Mouse (Mus musculus) stomach, embryonic 14.5 days (tissue): ENCODE results near the gene Plxnd1. TPM values are rescaled to one million over a fixed set of nuclear protein-coding genes. Genes with fewer than 3 reads are reported as not detected.

Source experiments
- ATAC-seq: fragments of 200-750 bp; cut with Nextera tagmentation; 2 replicates; pipeline ENCODE4 v1.8.0; 2017; ENCODE audit warnings: low read depth, moderate TSS enrichment; ENCODE audit not compliant: insufficient number of reproducible peaks, insufficient read depth, low FRiP score
- H3K27ac ChIP-seq: fragments of 300-500 bp; sonication (generic); 2 replicates; pipeline ENCODE4 v1.5.1; 2014; ENCODE audit warnings: mild to moderate bottlenecking, low read length, moderate library complexity, mixed read lengths
- H3K27me3 ChIP-seq: fragments of 300-500 bp; sonication (generic); 2 replicates; pipeline ENCODE4 v1.6.1; 2014; ENCODE audit warnings: low read length, control low read depth, mixed read lengths; ENCODE audit not compliant: control insufficient read depth, insufficient read depth
- H3K36me3 ChIP-seq: fragments of 300-500 bp; sonication (generic); 2 replicates; pipeline ENCODE4 v1.6.1; 2014; ENCODE audit warnings: mild to moderate bottlenecking, control low read depth, low read length, moderate library complexity, mixed read lengths; ENCODE audit not compliant: control insufficient read depth, insufficient read depth
- H3K4me1 ChIP-seq: fragments of 300-500 bp; sonication (generic); 2 replicates; pipeline ENCODE4 v1.6.1; 2014; ENCODE audit warnings: low read length, control low read depth, mixed read lengths; ENCODE audit not compliant: control insufficient read depth, insufficient read depth
- H3K4me2 ChIP-seq: fragments of 300-500 bp; sonication (generic); replicated peaks from 2 replicates; pipeline ENCODE4 v1.6.1; 2014; ENCODE audit warnings: low read depth, low read length, control low read depth
- H3K4me3 ChIP-seq: fragments of 300-500 bp; sonication (generic); 2 replicates; pipeline ENCODE4 v1.5.1; 2014; ENCODE audit warnings: low read depth, low read length, control low read depth
- H3K9ac ChIP-seq: fragments of 300-500 bp; sonication (generic); replicated peaks from 2 replicates; pipeline ENCODE4 v1.6.1; 2014; ENCODE audit warnings: low read depth, mild to moderate bottlenecking, control low read depth, low read length, moderate library complexity, mixed read lengths
- H3K9me3 ChIP-seq: fragments of 300-500 bp; sonication (generic); 2 replicates; pipeline ENCODE4 v1.6.1; 2016; ENCODE audit warnings: low read depth, low read length, control low read depth; ENCODE audit not compliant: control insufficient read depth
- WGBS: fragments of 180-500 bp; shearing (Covaris S2); extraction: QIAGEN DNeasy Blood & Tissue Kit; methylation state at CpG from one replicate; pipeline ENCODE4 v1.1.7; 2014; 5-methylcytosine and 5-hydroxymethylcytosine counted together
- polyA plus RNA-seq: library from polyadenylated mRNA; unstranded; fragments of >200 nt; fragmentation: Nextera tagmentation; extraction: Ambion mirVana; gene quantifications from 2 replicates; pipeline ENCODE4 v1.2.1, GENCODE M21; 2014

The Plxnd1 gene
- polyA plus RNA-seq, 1 experiment from 2014 or later: 44.5 TPM

GRCm38 (mm10) chr6:115956418-115956921 lies 38.3 kb downstream of the Plxnd1 start:
- Histone ChIP-seq H3K4me2 (no peak overlapping the region), H3K27me3 (no peaks in the 10 kb centered on the region), H3K27ac (peak overlapping the region; percentile 39; the same call in 1 of the 2 replicates), H3K36me3 (peaks cover 15% of the 10 kb centered on the region; the same call in 1 of the 2 replicates), H3K4me1 (peaks cover 28% of the 10 kb centered on the region), H3K9me3 (peaks cover 3% of the 10 kb centered on the region; the same call in 1 of the 2 replicates), H3K4me3 (no peak overlapping the region), H3K9ac (no peak overlapping the region)
- WGBS: 51% methylated on average over 13 of the region's 13 CpGs
- 0 out of 2 replicates have a peak, but pooled peaks have one; percentile 3 for ATAC-seq

- H3K9ac ChIP-seq: no peak overlapping the region
- H3K27ac ChIP-seq: no peak overlapping the region
- no peak overlapping the region for H3K4me2 ChIP-seq
- H3K9me3 ChIP-seq: peaks cover 3% of the 10 kb centered on the region; the same call in 1 of the 2 replicates
- H3K4me3 ChIP-seq: no peak overlapping the region
- H3K36me3 ChIP-seq: peaks cover 11% of the 10 kb centered on the region; the same call in 1 of the 2 replicates
- H3K4me1 ChIP-seq: peaks cover 28% of the 10 kb centered on the region
- H3K27me3 ChIP-seq: no peaks in the 10 kb centered on the region
- 78% methylated on average over 11 of the region's 11 CpGs for WGBS
- ATAC-seq: no peak
These were observed 39.1 kb downstream of the Plxnd1 start for GRCm38 (mm10) chr6:115955664-115956063.

DNA sequence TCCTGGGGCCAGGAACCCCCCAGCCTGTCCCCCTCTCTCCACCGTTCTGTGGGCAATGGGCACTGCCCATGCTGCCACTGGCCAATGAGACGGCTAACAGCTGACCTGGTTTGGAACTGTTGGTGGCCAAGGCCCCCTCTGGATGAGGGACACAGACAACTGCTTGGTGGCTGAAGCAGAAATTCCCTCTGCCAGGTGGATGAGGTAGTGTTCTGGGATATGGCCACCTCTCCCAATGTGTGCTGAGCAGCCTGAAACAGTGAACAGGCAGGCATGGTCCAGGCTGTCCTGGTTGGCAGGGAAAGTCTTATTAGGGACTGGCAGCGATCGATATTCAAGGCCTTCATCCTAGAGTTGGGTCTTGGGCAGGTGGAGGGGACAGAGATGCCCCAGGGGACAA lies 39.6 kb downstream of the Plxnd1 start:
- WGBS: 89% methylated on average over 4 of the region's 4 CpGs
- no peak for ATAC-seq
- H3K27ac ChIP-seq: no peak overlapping the region

GRCm38 (mm10) chr6:115954506-115955074 lies 40.2 kb downstream of the Plxnd1 start:
- no peak overlapping the region for H3K4me3 ChIP-seq
- peaks cover 3% of the 10 kb centered on the region; the same call in 1 of the 2 replicates for H3K36me3 ChIP-seq
- H3K4me1 ChIP-seq: peaks cover 28% of the 10 kb centered on the region
- no peak for ATAC-seq
- WGBS: 81% methylated on average over 9 of the region's 9 CpGs
- H3K27me3 ChIP-seq: no peaks in the 10 kb centered on the region
- no peak overlapping the region for H3K27ac ChIP-seq
- H3K9me3 ChIP-seq: peaks cover 3% of the 10 kb centered on the region; the same call in 1 of the 2 replicates
- H3K9ac ChIP-seq: no peak overlapping the region
- H3K4me2 ChIP-seq: no peak overlapping the region

More for the DNA sequence above, 39.6 kb downstream of the Plxnd1 start:
- Histone ChIP-seq H3K9me3 (peaks cover 3% of the 10 kb centered on the region; the same call in 1 of the 2 replicates), H3K4me2 (no peak overlapping the region), H3K27me3 (no peaks in the 10 kb centered on the region), H3K9ac (no peak overlapping the region), H3K4me1 (peaks cover 28% of the 10 kb centered on the region), H3K36me3 (peaks cover 8% of the 10 kb centered on the region; the same call in 1 of the 2 replicates), H3K4me3 (no peak overlapping the region)

GRCm38 (mm10) chr6:115946389-115946788 lies 48.4 kb downstream of the Plxnd1 start:
- Histone ChIP-seq H3K4me3 (no peak overlapping the region), H3K4me1 (peaks cover 5% of the 10 kb centered on the region; the same call in 1 of the 2 replicates), H3K9ac (no peak overlapping the region), H3K36me3 (no peaks in the 10 kb centered on the region), H3K27me3 (no peaks in the 10 kb centered on the region), H3K9me3 (no peaks in the 10 kb centered on the region; the same call in 1 of the 2 replicates), H3K4me2 (no peak overlapping the region), H3K27ac (no peak overlapping the region)
- WGBS: 51% methylated on average over 6 of the region's 6 CpGs
- ATAC-seq: no peak

GRCm38 (mm10) chr6:115945633-115946032 lies 49.2 kb downstream of the Plxnd1 start:
- no peaks in the 10 kb centered on the region for H3K36me3 ChIP-seq
- H3K9ac ChIP-seq: no peak overlapping the region
- H3K4me3 ChIP-seq: no peak overlapping the region
- WGBS: 83% methylated on average over 8 of the region's 8 CpGs
- no peaks in the 10 kb centered on the region for H3K9me3 ChIP-seq
- no peaks in the 10 kb centered on the region for H3K27me3 ChIP-seq
- no peak overlapping the region for H3K27ac ChIP-seq
- no peak for ATAC-seq
- H3K4me2 ChIP-seq: no peak overlapping the region
- peaks cover 11% of the 10 kb centered on the region; the same call in 1 of the 2 replicates for H3K4me1 ChIP-seq

DNA sequence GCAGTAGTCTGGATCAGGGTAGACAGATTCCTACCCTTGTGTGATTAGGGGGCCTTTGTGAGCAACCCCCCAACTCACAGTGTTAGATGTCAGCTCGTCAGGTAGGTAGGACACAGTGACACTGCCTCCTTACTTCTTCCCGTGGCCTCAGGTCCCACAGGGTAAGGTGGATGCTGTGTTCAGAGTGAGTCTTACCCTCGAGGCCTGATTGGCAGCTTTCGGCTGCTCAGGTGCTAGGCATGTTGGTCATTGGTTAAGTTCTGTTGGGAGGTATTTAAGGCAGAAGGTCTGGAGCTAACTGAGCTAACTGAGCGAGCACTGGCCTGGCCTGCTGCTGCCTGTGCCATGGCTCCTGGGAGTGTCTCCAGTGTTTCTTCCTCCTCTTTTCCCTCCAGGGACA lies 50.2 kb downstream of the Plxnd1 start, which contains the start of gene H1foo:
Gene H1foo (plus strand): TSS at position 301 of the 400 bp plus-strand sequence.
- Histone ChIP-seq H3K9ac (no peak within 1 kb of the TSS), H3K4me3 (no peak within 1 kb of the TSS), H3K4me2 (no peak within 1 kb of the TSS), H3K27ac (no peak within 1 kb of the TSS), H3K36me3 (no peaks in the 10 kb centered on the region), H3K4me1 (peaks cover 11% of the 10 kb centered on the region; the same call in 1 of the 2 replicates), H3K27me3 (no peaks in the 10 kb centered on the region), H3K9me3 (no peaks in the 10 kb centered on the region)
- no peak for ATAC-seq
- whole genome bisulfite sequencing: 82% methylated on average over 5 of the region's 5 CpGs

GRCm38 (mm10) chr6:115943498-115944427 lies 51.0 kb downstream of the Plxnd1 start:
- Histone ChIP-seq H3K27ac (no peak overlapping the region), H3K4me3 (no peak overlapping the region)
- whole genome bisulfite sequencing: 64% methylated on average over 9 of the region's 9 CpGs

More at GRCm38 (mm10) chr6:115943498-115944427, 51.0 kb downstream of the Plxnd1 start:
- Histone ChIP-seq H3K36me3 (no peaks in the 10 kb centered on the region), H3K9ac (no peak overlapping the region), H3K27me3 (no peaks in the 10 kb centered on the region), H3K9me3 (no peaks in the 10 kb centered on the region), H3K4me1 (peaks cover 11% of the 10 kb centered on the region; the same call in 1 of the 2 replicates), H3K4me2 (no peak overlapping the region)
- ATAC-seq: no peak
